In genomic region chr11:23372032-23372431, GRCm38 (mm10) we compare ENCODE assay signal across 16 mouse cellular contexts.
"Had no signal": no experiment of that assay in that cellular context is flagged by ENCODE, and none has a peak within 500 bp of the region (broad histone marks: within the 10 kb centered on the region; RNA-seq: fewer than 3 reads in every experiment).

No protein-coding gene starts in this region.

- H3K4me3 ChIP-seq: neural tube, embryonic 12.5 days; neural tube, embryonic 13.5 days; neural tube, embryonic 15.5 days; stomach, embryonic 15.5 days had no signal

- H3K4me2 ChIP-seq: neural tube, embryonic 12.5 days; neural tube, embryonic 13.5 days; neural tube, embryonic 15.5 days; stomach, embryonic 15.5 days had no signal

- DNase-seq: retina, postnatal 1 day; right cerebral cortex, adult 18-20 months; right cerebral cortex, postnatal 14 days; right cerebral cortex, postnatal 25 days; right cerebral cortex, postnatal 4 days; spleen, adult 18-20 months; thymus, adult 18-20 months; thymus, adult 2 months; thymus, postnatal 14 days; thymus, postnatal 25 days; thymus, postnatal 36 days; thymus, postnatal 4 days had no signal

- H3K27ac ChIP-seq: neural tube, embryonic 12.5 days; neural tube, embryonic 13.5 days; neural tube, embryonic 15.5 days; stomach, embryonic 15.5 days had no signal

- H3K27me3 ChIP-seq: neural tube, embryonic 12.5 days; neural tube, embryonic 13.5 days; neural tube, embryonic 15.5 days; stomach, embryonic 15.5 days had no signal

- H3K9ac ChIP-seq: neural tube, embryonic 12.5 days; neural tube, embryonic 13.5 days; neural tube, embryonic 15.5 days; stomach, embryonic 15.5 days had no signal

- H3K4me1 ChIP-seq: neural tube, embryonic 12.5 days; neural tube, embryonic 13.5 days; neural tube, embryonic 15.5 days; stomach, embryonic 15.5 days had no signal

- H3K9me3 ChIP-seq: neural tube, embryonic 12.5 days; neural tube, embryonic 13.5 days; neural tube, embryonic 15.5 days; stomach, embryonic 15.5 days had no signal
